Mouse (Mus musculus) midbrain, embryonic 16.5 days (tissue): ENCODE results near the gene Carm1. TPM values are rescaled to one million over a fixed set of nuclear protein-coding genes. Genes with fewer than 3 reads are reported as not detected.
A peak's percentile ranks its signal among the peaks of the same experiment; 100 is the strongest.
"Not testable (repeated sequence)": the region's sequence is repeated elsewhere in the genome, so short reads cannot be mapped to it uniquely, and the experiment has no call there.

Source experiments
- ATAC-seq: fragments of 200-750 bp; cut with Nextera tagmentation; 2 replicates; pipeline ENCODE4 v1.8.0; 2017; ENCODE audit warnings: moderate TSS enrichment
- H3K27ac ChIP-seq: fragments of 300-500 bp; sonication (generic); 2 replicates; pipeline ENCODE4 v1.5.1; 2014; ENCODE audit warnings: mild to moderate bottlenecking, low read length, mixed read lengths
- H3K27me3 ChIP-seq: fragments of 300-500 bp; sonication (generic); 2 replicates; pipeline ENCODE4 v1.6.1; 2014; ENCODE audit warnings: low read depth, low read length, mixed read lengths; ENCODE audit not compliant: control insufficient read depth, insufficient read depth
- H3K36me3 ChIP-seq: fragments of 300-500 bp; sonication (generic); 2 replicates; pipeline ENCODE4 v1.6.1; 2014; ENCODE audit warnings: mild to moderate bottlenecking, low read length, moderate library complexity, mixed read lengths; ENCODE audit not compliant: control insufficient read depth, insufficient read depth
- H3K4me1 ChIP-seq: fragments of 300-500 bp; sonication (generic); 2 replicates; pipeline ENCODE4 v1.6.1; 2014; ENCODE audit warnings: mild to moderate bottlenecking, low read length, mixed read lengths; ENCODE audit not compliant: control insufficient read depth, insufficient read depth
- H3K4me2 ChIP-seq: fragments of 300-500 bp; sonication (generic); 2 replicates; pipeline ENCODE4 v1.6.1; 2014; ENCODE audit warnings: mild to moderate bottlenecking, low read length, mixed read lengths
- H3K4me3 ChIP-seq: fragments of 300-500 bp; sonication (generic); 2 replicates; pipeline ENCODE4 v1.5.1; 2014; ENCODE audit warnings: low read depth, mild to moderate bottlenecking, low read length, moderate library complexity, mixed read lengths
- H3K9ac ChIP-seq: fragments of 300-500 bp; sonication (generic); 2 replicates; pipeline ENCODE4 v1.6.1; 2014; ENCODE audit warnings: low read depth, low read length, mixed read lengths
- H3K9me3 ChIP-seq: fragments of 300-500 bp; sonication (generic); replicated peaks from 2 replicates; pipeline ENCODE4 v1.6.1; 2014; ENCODE audit warnings: mild to moderate bottlenecking, low read length, mixed read lengths; ENCODE audit not compliant: control insufficient read depth, poor library complexity, severe bottlenecking
- WGBS: fragments of 180-500 bp; shearing (Covaris S2); extraction: QIAGEN DNeasy Blood & Tissue Kit; methylation state at CpG from one replicate; pipeline ENCODE4 v1.1.7; 2014; 5-methylcytosine and 5-hydroxymethylcytosine counted together
- polyA plus RNA-seq: library from polyadenylated mRNA; unstranded; fragments of >200 nt; fragmentation: Nextera tagmentation; extraction: Ambion mirVana; gene quantifications from 2 replicates; pipeline ENCODE4 v1.2.1, GENCODE M21; 2015

Gene Carm1
- polyA plus RNA-seq, 1 experiment from 2014 or later = 22.5 TPM

- Histone ChIP-seq H3K4me3 (peak within 1 kb of the TSS; percentile 71), H3K4me1 (peaks cover 13% of the 10 kb centered on the region), H3K9me3 (no peaks in the 10 kb centered on the region), H3K27me3 (no peaks in the 10 kb centered on the region), H3K9ac (peak within 1 kb of the TSS; percentile 76), H3K27ac (peak within 1 kb of the TSS; percentile 95), H3K36me3 (peaks cover 21% of the 10 kb centered on the region), H3K4me2 (peak within 1 kb of the TSS; percentile 65)
- peak; percentile 97 for ATAC-seq
- WGBS = under 1% methylated on average over 44 of the region's 44 CpGs
Observed at GRCm38 (mm10) chr9:21509772-21510688, 36.7 kb upstream of the Carm1 start, which contains the start of gene Tmed1. Gene Tmed1, minus strand, starts transcription at chr9:21510252.

DNA sequence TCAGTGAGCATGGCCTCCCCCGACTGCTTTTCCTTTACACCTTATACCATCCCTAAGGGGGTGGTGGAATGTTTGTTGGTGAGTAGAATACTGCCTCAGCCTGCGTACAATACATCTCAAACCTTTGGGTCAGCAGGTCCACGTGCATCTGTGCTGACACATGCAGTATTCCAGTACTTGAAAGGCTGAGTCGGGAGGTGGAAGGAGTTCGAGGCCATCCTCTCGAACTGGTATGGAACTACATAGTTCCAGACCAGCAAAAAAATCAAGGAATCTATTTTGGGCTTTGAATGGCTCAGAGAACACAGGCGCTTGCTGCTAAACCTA lies 36.0 kb upstream of the Carm1 start:
- H3K27me3 ChIP-seq = no peaks in the 10 kb centered on the region
- H3K4me2 ChIP-seq = peak overlapping the region; percentile 65
- 3% methylated on average over 7 of the region's 7 CpGs for WGBS
- H3K4me3 ChIP-seq = peak overlapping the region; percentile 71
- peaks cover 13% of the 10 kb centered on the region for H3K4me1 ChIP-seq
- H3K36me3 ChIP-seq = peaks cover 17% of the 10 kb centered on the region
- H3K9me3 ChIP-seq = no peaks in the 10 kb centered on the region
- peak overlapping the region; percentile 76 for H3K9ac ChIP-seq
- ATAC-seq = no peak
- H3K27ac ChIP-seq = peak overlapping the region; percentile 95

DNA sequence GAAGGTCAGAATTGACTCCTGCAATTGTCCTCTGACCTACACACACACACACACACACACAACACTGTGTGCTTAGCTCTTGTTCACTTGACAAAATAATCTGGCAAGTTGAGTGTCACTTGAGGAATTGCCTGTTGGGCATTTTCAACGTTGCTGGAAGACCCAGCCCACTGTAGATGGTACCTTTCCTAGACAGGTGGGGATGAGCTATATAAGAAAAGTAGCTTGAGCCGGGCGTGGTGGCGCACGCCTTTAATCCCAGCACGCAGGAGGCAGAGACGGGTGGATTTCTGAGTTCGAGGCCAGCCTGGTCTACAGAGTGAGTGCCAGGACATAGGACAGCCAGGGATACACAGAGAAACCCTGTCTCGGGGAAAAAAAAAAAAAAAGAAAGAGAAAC lies 35.6 kb upstream of the Carm1 start:
- H3K9ac ChIP-seq = peak overlapping the region; percentile 76; the same call in 1 of the 2 replicates
- no peak for ATAC-seq
- 79% methylated on average over 9 of the region's 9 CpGs for WGBS
- H3K27ac ChIP-seq = peak overlapping the region; percentile 95
- H3K4me1 ChIP-seq = peaks cover 13% of the 10 kb centered on the region
- H3K4me3 ChIP-seq = peak overlapping the region; percentile 71
- peaks cover 15% of the 10 kb centered on the region for H3K36me3 ChIP-seq
- H3K9me3 ChIP-seq = no peaks in the 10 kb centered on the region
- peak overlapping the region; percentile 65 for H3K4me2 ChIP-seq
- H3K27me3 ChIP-seq = no peaks in the 10 kb centered on the region

GRCm38 (mm10) chr9:21513466-21513865 lies 33.2 kb upstream of the Carm1 start:
- Histone ChIP-seq H3K27ac (no peak overlapping the region), H3K9ac (no peak overlapping the region), H3K4me1 (peaks cover 13% of the 10 kb centered on the region), H3K4me2 (no peak overlapping the region), H3K27me3 (no peaks in the 10 kb centered on the region), H3K36me3 (peaks cover under 1% of the 10 kb centered on the region), H3K9me3 (no peaks in the 10 kb centered on the region), H3K4me3 (no peak overlapping the region)
- WGBS = 98% methylated on average over 4 of the region's 4 CpGs
- ATAC-seq = no peak

GRCm38 (mm10) chr9:21517947-21518495 lies 28.7 kb upstream of the Carm1 start:
- H3K9me3 ChIP-seq = no peaks in the 10 kb centered on the region
- H3K9ac ChIP-seq = no peak overlapping the region
- no peak overlapping the region for H3K4me3 ChIP-seq
- H3K27me3 ChIP-seq = no peaks in the 10 kb centered on the region
- no peak for ATAC-seq
- H3K4me2 ChIP-seq = no peak overlapping the region
- no peaks in the 10 kb centered on the region for H3K4me1 ChIP-seq
- H3K36me3 ChIP-seq = no peaks in the 10 kb centered on the region
- no peak overlapping the region for H3K27ac ChIP-seq
- 92% methylated on average over 6 of the region's 6 CpGs for WGBS

- not testable (repeated sequence) for ATAC-seq, H3K4me2 ChIP-seq
Observed at GRCm38 (mm10) chr9:21518690-21519089, 28.0 kb upstream of the Carm1 start.

DNA sequence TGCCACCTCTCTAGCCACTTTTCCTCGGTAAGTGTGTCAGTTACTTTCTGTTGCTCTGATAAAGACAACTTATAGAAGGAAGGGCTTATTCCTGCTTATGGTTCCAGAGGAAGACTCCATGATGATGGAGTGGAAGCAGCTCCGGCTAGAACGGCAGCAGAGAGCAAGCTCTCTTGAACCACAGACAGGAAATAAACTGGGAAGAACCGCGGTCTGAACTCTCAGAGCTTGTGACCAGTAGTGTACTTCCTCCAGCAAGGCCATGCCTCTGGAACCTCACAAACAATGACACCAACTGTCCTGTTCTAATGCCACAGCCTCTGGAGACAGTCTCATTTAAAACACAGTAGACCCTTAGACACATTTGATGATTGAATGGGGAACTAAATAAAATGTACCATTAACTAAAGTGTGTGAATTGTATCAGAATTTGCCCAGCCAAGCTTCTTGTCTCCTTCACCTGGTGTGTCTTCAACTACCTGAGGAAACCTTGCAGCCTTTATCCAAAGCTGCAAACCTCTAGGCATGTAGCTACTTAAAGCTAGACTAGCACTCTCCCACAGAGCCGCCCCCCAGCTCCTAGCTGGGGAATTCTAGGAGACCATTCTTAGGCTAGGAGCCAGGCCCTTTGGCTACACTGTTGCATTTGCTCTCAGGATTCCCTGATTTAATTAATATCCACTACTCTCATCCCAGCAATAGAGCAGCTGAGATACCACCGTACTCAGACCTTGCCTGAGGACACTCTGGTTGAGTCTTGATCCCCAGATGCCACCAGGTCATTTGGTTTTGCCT lies 21.4 kb upstream of the Carm1 start:
- H3K9ac ChIP-seq = no peak overlapping the region
- no peaks in the 10 kb centered on the region for H3K9me3 ChIP-seq
- H3K4me3 ChIP-seq = no peak overlapping the region
- no peaks in the 10 kb centered on the region for H3K27me3 ChIP-seq
- no peak for ATAC-seq
- H3K27ac ChIP-seq = no peak overlapping the region
- H3K4me2 ChIP-seq = no peak overlapping the region
- 83% methylated on average over 7 of the region's 7 CpGs for WGBS
- no peaks in the 10 kb centered on the region for H3K4me1 ChIP-seq
- H3K36me3 ChIP-seq = no peaks in the 10 kb centered on the region

More at GRCm38 (mm10) chr9:21518690-21519089, 28.0 kb upstream of the Carm1 start:
- H3K9ac ChIP-seq, H3K4me3 ChIP-seq, H3K36me3 ChIP-seq, H3K27me3 ChIP-seq, H3K9me3 ChIP-seq, H3K27ac ChIP-seq, H3K4me1 ChIP-seq: not testable (repeated sequence)
- WGBS = 84% methylated on average over 6 of the region's 6 CpGs

- H3K27ac ChIP-seq = no peak within 1 kb of the TSS
- no peak within 1 kb of the TSS for H3K4me2 ChIP-seq
- H3K9ac ChIP-seq = no peak within 1 kb of the TSS
- no peak within 1 kb of the TSS for H3K4me3 ChIP-seq
- 72% methylated on average over 14 of the region's 14 CpGs for WGBS
- ATAC-seq = no peak
- H3K4me1 ChIP-seq = no peaks in the 10 kb centered on the region
- no peaks in the 10 kb centered on the region for H3K36me3 ChIP-seq
- no peaks in the 10 kb centered on the region for H3K27me3 ChIP-seq
- H3K9me3 ChIP-seq = no peaks in the 10 kb centered on the region
Observed at GRCm38 (mm10) chr9:21525937-21526633, 20.6 kb upstream of the Carm1 start, which contains the start of gene AB124611. Gene AB124611, plus strand, starts transcription at chr9:21526176.
